Comparison of ENCODE assay signal across 9 mouse cellular contexts in genomic region chr7:100495581-100496251, GRCm38 (mm10). TPM values are rescaled to one million over a fixed set of nuclear protein-coding genes. Genes with fewer than 3 reads are reported as not detected.
DNase-seq lines count a peak whose midpoint lies in the region; ATAC-seq lines count a peak whose summit lies in the region.
"Had no signal": no experiment of that assay in that cellular context is flagged by ENCODE, and none has a peak within 500 bp of the region (broad histone marks: within the 10 kb centered on the region; RNA-seq: fewer than 3 reads in every experiment).

No protein-coding gene starts in this region.

- peak; percentile 78 for ATAC-seq in inflammation-experienced regulatory T-cells, adult 6 months

- H3K4me3 ChIP-seq in macrophage (ENCODE audit: inconsistent target), result peak overlapping the region; percentile 95
- H3K4me3 ChIP-seq: myocyte had no signal

- 1% methylated on average over 10 of the region's 11 CpGs for WGBS in macrophage (ENCODE audit: missing documents)

- peak; percentile 92 for DNase-seq in MN1 (ENCODE audit: low spot score)
- DNase-seq in brain, embryonic 18.5 days (ENCODE audit: low read depth, low spot score), result peak; percentile 67
- peak; percentile 70 to 85 for DNase-seq in frontal cortex, postnatal 10 days (ENCODE audit: low spot score in 2 of 2)
- DNase-seq in left cerebral cortex, adult 9 months (ENCODE audit: low spot score in 2 of 2), result peak; percentile 53 to 78
- peak; percentile 75 for DNase-seq in right cerebral cortex, postnatal 25 days
- DNase-seq in gastrocnemius, adult 8-10 months (ENCODE audit: low spot score in 2 of 2), result no peak

- H3K36me3 ChIP-seq in macrophage (ENCODE audit: inconsistent target), result peaks cover 36% of the 10 kb centered on the region

- peak overlapping the region; percentile 93 for H3K27ac ChIP-seq in macrophage

- peaks cover 44% of the 10 kb centered on the region for H3K79me2 ChIP-seq in macrophage (ENCODE audit: inconsistent target)

RNA-seq across cellular contexts. Expression of gene Ucp2, which starts 2.6 kb away (rescaled TPM):
- 1,000 to 10,000 TPM; 1,111 to 1,581 (median 1,117) TPM for polyA plus RNA-seq in inflammation-experienced regulatory T-cells, adult 6 months (2017; shearing (Covaris generic))
- 100 to 1,000 TPM in 12 of 26 experiments, 10 to 100 TPM in 14; 11.5 to 444 (median 80.1) TPM for total RNA-seq in macrophage (2018; cell fraction: chromatin; rRNA removed)
- total RNA-seq in macrophage (2018; cell fraction: cytosol; rRNA removed), result 1,000 to 10,000 TPM in 4 of 26 experiments, 100 to 1,000 TPM in 22; 386 to 1,183 (median 657) TPM
- total RNA-seq in macrophage (2018; cell fraction: nucleus; rRNA removed), result 100 to 1,000 TPM in 24 of 26 experiments, 10 to 100 TPM in 2; 72.3 to 437 (median 188) TPM
- 934 to 1,261 TPM (median 1,117 TPM) in 3 replicates for polyA plus RNA-seq in macrophage (2018)
- 10 to 100 TPM in 2 of 4 experiments, 1 to 10 TPM in 2; 6.3 to 15.0 (median 12.0) TPM for total RNA-seq in gastrocnemius, adult 8-10 months (2022)

RNA-seq across cellular contexts. Expression of gene Dnajb13, which starts 19.0 kb away (rescaled TPM):
- 10 to 100 TPM; 15.7 to 23.7 (median 18.8) TPM for polyA plus RNA-seq in inflammation-experienced regulatory T-cells, adult 6 months (2017; shearing (Covaris generic))
- 1 to 10 TPM in 12 of 26 experiments, under 1 TPM in 11, not detected in 3; 0.33 to 2.9 (median 1.1) TPM for total RNA-seq in macrophage (2018; cell fraction: chromatin; rRNA removed)
- 1 to 10 TPM in 21 of 26 experiments, under 1 TPM in 5; 0.59 to 2.8 (median 1.4) TPM for total RNA-seq in macrophage (2018; cell fraction: cytosol; rRNA removed)
- 1 to 10 TPM in 11 of 26 experiments, under 1 TPM in 13, not detected in 2; 0.24 to 4.2 (median 0.93) TPM for total RNA-seq in macrophage (2018; cell fraction: nucleus; rRNA removed)
- 0.88 to 2.8 TPM (median 2.0 TPM) in 3 replicates for polyA plus RNA-seq in macrophage (2018)
- total RNA-seq in gastrocnemius, adult 8-10 months (2022), result under 1 TPM in 1 of 4 experiments, not detected in 3; 0.13 TPM

RNA-seq across cellular contexts. Expression of gene Ucp3, which starts 22.9 kb away (rescaled TPM):
- polyA plus RNA-seq in inflammation-experienced regulatory T-cells, adult 6 months (2017; shearing (Covaris generic)), result under 1 TPM in 1 of 3 experiments, not detected in 2; 0.55 TPM
- under 1 TPM in 6 of 26 experiments, not detected in 20; 0.26 to 0.71 (median 0.52) TPM for total RNA-seq in macrophage (2018; cell fraction: chromatin; rRNA removed)
- total RNA-seq in macrophage (2018; cell fraction: cytosol; rRNA removed), result under 1 TPM in 2 of 26 experiments, not detected in 24; 0.10 to 0.12 TPM
- total RNA-seq in macrophage (2018; cell fraction: nucleus; rRNA removed), result under 1 TPM in 3 of 26 experiments, not detected in 23; 0.21 to 0.41 (median 0.28) TPM
- polyA plus RNA-seq in macrophage (2018), result not detected in 3 replicates
- 100 to 1,000 TPM in 2 of 4 experiments, 10 to 100 TPM in 2; 88.7 to 109 (median 102) TPM for total RNA-seq in gastrocnemius, adult 8-10 months (2022)

RNA-seq across cellular contexts. Expression of gene Coa4, which starts 41.2 kb away (rescaled TPM):
- 10 to 100 TPM; 20.9 to 26.5 (median 23.5) TPM for polyA plus RNA-seq in inflammation-experienced regulatory T-cells, adult 6 months (2017; shearing (Covaris generic))
- total RNA-seq in macrophage (2018; cell fraction: chromatin; rRNA removed), result 10 to 100 TPM in 9 of 26 experiments, 1 to 10 TPM in 17; 1.2 to 24.0 (median 5.3) TPM
- 10 to 100 TPM; 13.0 to 43.0 (median 34.9) TPM for total RNA-seq in macrophage (2018; cell fraction: cytosol; rRNA removed)
- 10 to 100 TPM in 7 of 26 experiments, 1 to 10 TPM in 19; 1.4 to 23.3 (median 6.9) TPM for total RNA-seq in macrophage (2018; cell fraction: nucleus; rRNA removed)
- polyA plus RNA-seq in macrophage (2018), result 33.7 to 48.0 TPM (median 34.1 TPM) in 3 replicates
- 10 to 100 TPM in 2 of 4 experiments, 1 to 10 TPM in 2; 8.3 to 10.7 (median 9.7) TPM for total RNA-seq in gastrocnemius, adult 8-10 months (2022)

Comparison
In these comparisons a context has a peak if more than half of its experiments do, and no peak if none do; other contexts are left out.
1. DNase-seq: peak in MN1 (single experiment), brain, embryonic 18.5 days (single experiment), frontal cortex, postnatal 10 days (2 of 2), left cerebral cortex, adult 9 months (2 of 2) and right cerebral cortex, postnatal 25 days (single experiment); none in gastrocnemius, adult 8-10 months (0 of 2).